Mouse (Mus musculus): ENCODE data around the gene Spink4. TPM values are rescaled to one million over a fixed set of nuclear protein-coding genes. Genes with fewer than 3 reads are reported as not detected.

Spink4 gene
- total and polyA plus RNA-seq, 3 experiments, result 0.19 to 1.4 TPM; not detected in 1

GRCm38 (mm10) chr4:40979430-40979829 lies 59.6 kb downstream of the Spink4 start:
- Histone ChIP-seq H3K9me3 (replicated peaks; ENCODE audit: insufficient read depth, low read length) (no peaks in the 10 kb centered on the region), H3K27me3 (ENCODE audit: control insufficient read depth in 1 of 2, insufficient read depth in 2 of 2, low read length in 2 of 2) (no peaks in the 10 kb centered on the region), H3K27ac (ENCODE audit: control insufficient read depth, low read depth, low read length) (no peak overlapping the region), H3K79me2 (ENCODE audit: control insufficient read depth, insufficient read depth, low read length, poor library complexity) (peaks cover 38% of the 10 kb centered on the region), H3K4me3 (ENCODE audit: control insufficient read depth in 1 of 2, insufficient read depth in 1 of 2, low read depth in 2 of 2, low read length in 2 of 2) (no peak overlapping the region), H3K4me1 (ENCODE audit: control insufficient read depth in 1 of 2, insufficient read depth in 2 of 2, low read length in 2 of 2) (peaks cover 2 to 13% of the 10 kb centered on the region in 2 experiments; a peak in 2 of 4 replicates), H3K9ac (ENCODE audit: control insufficient read depth, low read depth, low read length, poor library complexity, severe bottlenecking) (no peak overlapping the region), H3K36me3 (ENCODE audit: control insufficient read depth in 1 of 2, insufficient read depth in 2 of 2, low read length in 2 of 2) (peaks cover 28 to 45% of the 10 kb centered on the region in 2 experiments)
- no peak for TF ChIP-seq ZC3H11A (IDR thresholded peaks at IDR 0.05; ENCODE audit: low read depth, low read length)
- TF ChIP-seq MYC (IDR thresholded peaks at IDR 0.05; ENCODE audit: low read depth, low read length), result no peak
- no peak for TF ChIP-seq POLR2AphosphoS2 (IDR thresholded peaks at IDR 0.05; ENCODE audit: low read length)
- no peak for TF ChIP-seq ELF1 (IDR thresholded peaks at IDR 0.05; ENCODE audit: low read depth, low read length)
- no peak for TF ChIP-seq RAD21 (IDR thresholded peaks at IDR 0.05; ENCODE audit: low read depth, low read length)
- TF ChIP-seq BHLHE40 (IDR thresholded peaks at IDR 0.05; ENCODE audit: borderline replicate concordance, low read depth, low read length), result no peak
- TF ChIP-seq NELFE (IDR thresholded peaks at IDR 0.05; ENCODE audit: low read depth, low read length), result no peak
- TF ChIP-seq KAT2A (conservative IDR thresholded peaks at IDR 0.05; ENCODE audit: low read depth, low read length), result no peak
- no peak for TF ChIP-seq E2F4 (IDR thresholded peaks at IDR 0.05; ENCODE audit: borderline replicate concordance, low read depth, low read length)
- TF ChIP-seq MYB (IDR thresholded peaks at IDR 0.05; ENCODE audit: low read depth, low read length), result no peak
- no peak for TF ChIP-seq JUND (IDR thresholded peaks at IDR 0.05; ENCODE audit: low read depth, low read length)
- TF ChIP-seq GATA1 (IDR thresholded peaks at IDR 0.05; ENCODE audit: low read depth, low read length), result no peak
- TF ChIP-seq HCFC1 (IDR thresholded peaks at IDR 0.05; ENCODE audit: low read depth, low read length), result no peak
- TF ChIP-seq ZKSCAN1 (IDR thresholded peaks at IDR 0.05; ENCODE audit: low read depth, low read length), result no peak
- no peak for TF ChIP-seq EP300 (IDR thresholded peaks at IDR 0.05; ENCODE audit: low read depth in 1 of 2, low read length in 2 of 2)
- no peak for TF ChIP-seq UBTF (IDR thresholded peaks at IDR 0.05; ENCODE audit: borderline replicate concordance, insufficient read depth, low read depth, low read length)
- no peak for TF ChIP-seq ZMIZ1 (IDR thresholded peaks at IDR 0.05; ENCODE audit: low read depth, low read length)
- TF ChIP-seq GABPA (IDR thresholded peaks at IDR 0.05; ENCODE audit: low read depth, low read length), result no peak
- TF ChIP-seq TCF12 (IDR thresholded peaks at IDR 0.05; ENCODE audit: low read depth, low read length), result no peak
- no peak for DNase-seq (ENCODE audit: low read depth, low spot score)

Other genes starting within 250 kb of the Spink4 start
- gene Aptx, start 216.9 kb upstream of the Spink4 start, total RNA-seq (2012; rRNA removed), result 15.6 and 19.8 TPM in 2 replicates
- 10 to 100 TPM in 1 of 2 experiments, not detected in 1; 18.8 TPM for gene Aptx, start 216.9 kb upstream of the Spink4 start, polyA plus RNA-seq (2012; ENCODE audit: insufficient read depth in 1 of 2, insufficient read length in 2 of 2, low read depth in 1 of 2, low replicate concordance in 2 of 2, missing spikeins in 1 of 2)
- 108 and 115 TPM in 2 replicates for gene Dnaja1, start 197.9 kb upstream of the Spink4 start, total RNA-seq (2012; rRNA removed)
- 100 to 1,000 TPM; 355 to 482 TPM for gene Dnaja1, start 197.9 kb upstream of the Spink4 start, polyA plus RNA-seq (2012; ENCODE audit: insufficient read depth in 1 of 2, insufficient read length in 2 of 2, low read depth in 1 of 2, low replicate concordance in 2 of 2, missing spikeins in 1 of 2)
- gene Smu1, start 162.1 kb upstream of the Spink4 start, total RNA-seq (2012; rRNA removed), result 124 TPM in 2 replicates
- gene Smu1, start 162.1 kb upstream of the Spink4 start, polyA plus RNA-seq (2012; ENCODE audit: insufficient read depth in 1 of 2, insufficient read length in 2 of 2, low read depth in 1 of 2, low replicate concordance in 2 of 2, missing spikeins in 1 of 2), result 100 to 1,000 TPM in 1 of 2 experiments, not detected in 1; 111 TPM
- 10.8 TPM in 2 replicates for gene B4galt1, start 66.0 kb upstream of the Spink4 start, total RNA-seq (2012; rRNA removed)
- 10 to 100 TPM in 1 of 2 experiments, not detected in 1; 22.5 TPM for gene B4galt1, start 66.0 kb upstream of the Spink4 start, polyA plus RNA-seq (2012; ENCODE audit: insufficient read depth in 1 of 2, insufficient read length in 2 of 2, low read depth in 1 of 2, low replicate concordance in 2 of 2, missing spikeins in 1 of 2)
- 175 and 194 TPM in 2 replicates for gene Bag1, start 28.2 kb downstream of the Spink4 start, total RNA-seq (2012; rRNA removed)
- 100 to 1,000 TPM in 1 of 2 experiments, not detected in 1; 235 TPM for gene Bag1, start 28.2 kb downstream of the Spink4 start, polyA plus RNA-seq (2012; ENCODE audit: insufficient read depth in 1 of 2, insufficient read length in 2 of 2, low read depth in 1 of 2, low replicate concordance in 2 of 2, missing spikeins in 1 of 2)
- gene Chmp5, start 28.4 kb downstream of the Spink4 start, total RNA-seq (2012; rRNA removed), result 38.5 and 39.1 TPM in 2 replicates
- gene Chmp5, start 28.4 kb downstream of the Spink4 start, polyA plus RNA-seq (2012; ENCODE audit: insufficient read depth in 1 of 2, insufficient read length in 2 of 2, low read depth in 1 of 2, low replicate concordance in 2 of 2, missing spikeins in 1 of 2), result 10 to 100 TPM in 1 of 2 experiments, not detected in 1; 34.7 TPM
- 54.9 and 56.6 TPM in 2 replicates for gene Nfx1, start 50.9 kb downstream of the Spink4 start, total RNA-seq (2012; rRNA removed)
- 10 to 100 TPM in 1 of 2 experiments, not detected in 1; 72.6 TPM for gene Nfx1, start 50.9 kb downstream of the Spink4 start, polyA plus RNA-seq (2012; ENCODE audit: insufficient read depth in 1 of 2, insufficient read length in 2 of 2, low read depth in 1 of 2, low replicate concordance in 2 of 2, missing spikeins in 1 of 2)
- not detected in 2 replicates for gene Aqp7, start 128.1 kb downstream of the Spink4 start, total RNA-seq (2012; rRNA removed)
- gene Aqp7, start 128.1 kb downstream of the Spink4 start, polyA plus RNA-seq (2012; ENCODE audit: insufficient read depth in 1 of 2, insufficient read length in 2 of 2, low read depth in 1 of 2, low replicate concordance in 2 of 2, missing spikeins in 1 of 2), result under 1 TPM in 1 of 2 experiments, not detected in 1; 0.06 TPM
- 0.10 and 0.12 TPM in 2 replicates for gene Aqp3, start 178.1 kb downstream of the Spink4 start, total RNA-seq (2012; rRNA removed)
- under 1 TPM in 1 of 2 experiments, not detected in 1; 0.42 TPM for gene Aqp3, start 178.1 kb downstream of the Spink4 start, polyA plus RNA-seq (2012; ENCODE audit: insufficient read depth in 1 of 2, insufficient read length in 2 of 2, low read depth in 1 of 2, low replicate concordance in 2 of 2, missing spikeins in 1 of 2)
- gene Nol6, start 204.4 kb downstream of the Spink4 start, total RNA-seq (2012; rRNA removed), result 28.1 and 36.6 TPM in 2 replicates
- 10 to 100 TPM in 1 of 2 experiments, not detected in 1; 71.2 TPM for gene Nol6, start 204.4 kb downstream of the Spink4 start, polyA plus RNA-seq (2012; ENCODE audit: insufficient read depth in 1 of 2, insufficient read length in 2 of 2, low read depth in 1 of 2, low replicate concordance in 2 of 2, missing spikeins in 1 of 2)
- 24.5 and 28.2 TPM in 2 replicates for gene Ube2r2, start 215.7 kb downstream of the Spink4 start, total RNA-seq (2012; rRNA removed)
- 10 to 100 TPM; 70.1 to 94.1 TPM for gene Ube2r2, start 215.7 kb downstream of the Spink4 start, polyA plus RNA-seq (2012; ENCODE audit: insufficient read depth in 1 of 2, insufficient read length in 2 of 2, low read depth in 1 of 2, low replicate concordance in 2 of 2, missing spikeins in 1 of 2)